Mouse (Mus musculus): Measurements from ENCODE around the gene Gria4. TPM values are rescaled to one million over a fixed set of nuclear protein-coding genes. Genes with fewer than 3 reads are reported as not detected.

The Gria4 gene
- polyA plus RNA-seq, 1 experiment, result not detected

DNA sequence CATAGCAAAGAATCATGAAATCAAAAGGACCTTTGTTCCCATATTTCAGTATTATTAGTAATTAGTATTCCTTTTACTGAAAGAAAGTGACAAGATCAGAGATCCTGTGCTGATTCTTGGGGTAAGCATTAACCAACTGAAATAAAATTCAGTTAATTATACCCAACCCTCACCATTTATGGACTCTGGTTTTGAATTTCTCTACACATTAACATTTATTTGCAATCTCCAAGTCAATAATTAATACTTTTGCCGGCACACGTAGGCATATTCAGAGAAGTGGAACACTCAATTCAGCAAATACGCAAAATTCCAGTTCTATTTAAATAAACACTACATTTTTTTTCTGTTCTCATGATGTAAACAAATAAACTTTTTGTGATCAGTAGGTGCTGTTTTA lies 289.9 kb downstream of the Gria4 start:
- WGBS, result 94% methylated on average over 3 of the region's 3 CpGs
- H3K36me3 ChIP-seq (ENCODE audit: control insufficient read depth, insufficient read depth, low read length), result no peaks in the 10 kb centered on the region
- H3K4me3 ChIP-seq (ENCODE audit: extremely low read depth, insufficient read depth, insufficient read length), result no peak overlapping the region
- TF ChIP-seq POLR2A (IDR thresholded peaks at IDR 0.05; ENCODE audit: low read depth, low read length), result no peak
- no peak for TF ChIP-seq CTCF (IDR thresholded peaks at IDR 0.05; ENCODE audit: extremely low read depth, insufficient read depth, insufficient read length, insufficient replicate concordance)
- no peaks in the 10 kb centered on the region for H3K27me3 ChIP-seq (ENCODE audit: control insufficient read depth, insufficient read depth, low read length)
- H3K27ac ChIP-seq (ENCODE audit: insufficient read depth, low read length), result no peak overlapping the region
- H3K4me1 ChIP-seq (ENCODE audit: control insufficient read depth, insufficient read depth, insufficient read length), result no peaks in the 10 kb centered on the region
- no peak for DNase-seq (ENCODE audit: low read depth in 1 of 2, low spot score in 2 of 2)

GRCm38 (mm10) chr9:4505087-4505486 lies 290.9 kb downstream of the Gria4 start:
- DNase-seq (ENCODE audit: low read depth in 1 of 2, low spot score in 2 of 2), result no peak
- no peaks in the 10 kb centered on the region for H3K27me3 ChIP-seq (ENCODE audit: control insufficient read depth, insufficient read depth, low read length)
- H3K4me3 ChIP-seq (ENCODE audit: extremely low read depth, insufficient read depth, insufficient read length), result no peak overlapping the region
- no peak for TF ChIP-seq CTCF (IDR thresholded peaks at IDR 0.05; ENCODE audit: extremely low read depth, insufficient read depth, insufficient read length, insufficient replicate concordance)
- TF ChIP-seq POLR2A (IDR thresholded peaks at IDR 0.05; ENCODE audit: low read depth, low read length), result no peak
- no peaks in the 10 kb centered on the region for H3K36me3 ChIP-seq (ENCODE audit: control insufficient read depth, insufficient read depth, low read length)
- H3K4me1 ChIP-seq (ENCODE audit: control insufficient read depth, insufficient read depth, insufficient read length), result no peaks in the 10 kb centered on the region
- H3K27ac ChIP-seq (ENCODE audit: insufficient read depth, low read length), result no peak overlapping the region
- 26% methylated on average over 1 of the region's 1 CpGs for WGBS

GRCm38 (mm10) chr9:4486428-4486827 lies 309.6 kb downstream of the Gria4 start:
- WGBS, result 80% methylated on average over 2 of the region's 2 CpGs

DNA sequence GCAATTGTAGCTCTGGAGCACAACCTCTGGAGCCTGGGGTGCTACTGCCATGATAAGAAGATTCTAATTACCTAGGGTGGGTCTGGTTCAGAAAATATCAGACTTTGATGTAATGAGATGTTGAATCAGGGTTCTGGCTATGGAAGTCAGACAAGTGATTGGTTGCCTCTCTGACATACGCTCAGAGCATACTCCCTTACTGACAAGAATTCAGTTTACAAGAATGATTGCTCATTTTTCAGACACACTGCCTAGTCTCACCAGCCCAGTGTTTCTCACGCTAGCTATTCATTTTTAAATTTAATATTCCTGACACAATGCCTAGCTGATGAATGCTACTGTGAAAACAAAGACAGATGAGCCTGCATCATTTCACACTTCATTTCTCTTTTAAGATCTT lies 311.5 kb downstream of the Gria4 start:
- H3K4me1 ChIP-seq (ENCODE audit: control insufficient read depth, insufficient read depth, insufficient read length), result no peaks in the 10 kb centered on the region
- no peak overlapping the region for H3K4me3 ChIP-seq (ENCODE audit: extremely low read depth, insufficient read depth, insufficient read length)
- no peak for DNase-seq (ENCODE audit: low read depth in 1 of 2, low spot score in 2 of 2)
- no peaks in the 10 kb centered on the region for H3K27me3 ChIP-seq (ENCODE audit: control insufficient read depth, insufficient read depth, low read length)
- no peak overlapping the region for H3K27ac ChIP-seq (ENCODE audit: insufficient read depth, low read length)
- WGBS, result 76% methylated on average over 2 of the region's 2 CpGs
- TF ChIP-seq POLR2A (IDR thresholded peaks at IDR 0.05; ENCODE audit: low read depth, low read length) (no peak), CTCF (IDR thresholded peaks at IDR 0.05; ENCODE audit: extremely low read depth, insufficient read depth, insufficient read length, insufficient replicate concordance) (no peak)
- no peaks in the 10 kb centered on the region for H3K36me3 ChIP-seq (ENCODE audit: control insufficient read depth, insufficient read depth, low read length)

More at GRCm38 (mm10) chr9:4486428-4486827, 309.6 kb downstream of the Gria4 start:
- Histone ChIP-seq H3K4me3 (ENCODE audit: extremely low read depth, insufficient read depth, insufficient read length) (no peak overlapping the region), H3K27me3 (ENCODE audit: control insufficient read depth, insufficient read depth, low read length) (no peaks in the 10 kb centered on the region), H3K4me1 (ENCODE audit: control insufficient read depth, insufficient read depth, insufficient read length) (no peaks in the 10 kb centered on the region), H3K36me3 (ENCODE audit: control insufficient read depth, insufficient read depth, low read length) (no peaks in the 10 kb centered on the region), H3K27ac (ENCODE audit: insufficient read depth, low read length) (no peak overlapping the region)
- no peak for DNase-seq (ENCODE audit: low read depth in 1 of 2, low spot score in 2 of 2)
- TF ChIP-seq POLR2A (IDR thresholded peaks at IDR 0.05; ENCODE audit: low read depth, low read length), result no peak
- TF ChIP-seq CTCF (IDR thresholded peaks at IDR 0.05; ENCODE audit: extremely low read depth, insufficient read depth, insufficient read length, insufficient replicate concordance), result no peak

GRCm38 (mm10) chr9:4470791-4471190 lies 325.2 kb downstream of the Gria4 start:
- Histone ChIP-seq H3K27ac (ENCODE audit: insufficient read depth, low read length) (no peak overlapping the region), H3K4me1 (ENCODE audit: control insufficient read depth, insufficient read depth, insufficient read length) (no peaks in the 10 kb centered on the region), H3K4me3 (ENCODE audit: extremely low read depth, insufficient read depth, insufficient read length) (no peak overlapping the region), H3K36me3 (ENCODE audit: control insufficient read depth, insufficient read depth, low read length) (no peaks in the 10 kb centered on the region), H3K27me3 (ENCODE audit: control insufficient read depth, insufficient read depth, low read length) (no peaks in the 10 kb centered on the region)
- TF ChIP-seq CTCF (IDR thresholded peaks at IDR 0.05; ENCODE audit: extremely low read depth, insufficient read depth, insufficient read length, insufficient replicate concordance), result no peak
- TF ChIP-seq POLR2A (IDR thresholded peaks at IDR 0.05; ENCODE audit: low read depth, low read length), result no peak
- DNase-seq (ENCODE audit: low read depth in 1 of 2, low spot score in 2 of 2), result no peak
- WGBS, result 65% methylated on average over 2 of the region's 2 CpGs

- Histone ChIP-seq H3K4me1 (ENCODE audit: control insufficient read depth, insufficient read depth, insufficient read length) (no peaks in the 10 kb centered on the region), H3K27ac (ENCODE audit: insufficient read depth, low read length) (no peak overlapping the region), H3K36me3 (ENCODE audit: control insufficient read depth, insufficient read depth, low read length) (no peaks in the 10 kb centered on the region), H3K4me3 (ENCODE audit: extremely low read depth, insufficient read depth, insufficient read length) (no peak overlapping the region), H3K27me3 (ENCODE audit: control insufficient read depth, insufficient read depth, low read length) (no peaks in the 10 kb centered on the region)
- no peak for TF ChIP-seq POLR2A (IDR thresholded peaks at IDR 0.05; ENCODE audit: low read depth, low read length)
- DNase-seq (ENCODE audit: low read depth in 1 of 2, low spot score in 2 of 2), result no peak
- 85% methylated on average over 1 of the region's 1 CpGs for whole genome bisulfite sequencing
Observed at GRCm38 (mm10) chr9:4459456-4460070, 336.5 kb downstream of the Gria4 start.

GRCm38 (mm10) chr9:4458193-4458592 lies 337.8 kb downstream of the Gria4 start:
- Histone ChIP-seq H3K36me3 (ENCODE audit: control insufficient read depth, insufficient read depth, low read length) (no peaks in the 10 kb centered on the region), H3K27me3 (ENCODE audit: control insufficient read depth, insufficient read depth, low read length) (no peaks in the 10 kb centered on the region), H3K4me3 (ENCODE audit: extremely low read depth, insufficient read depth, insufficient read length) (no peak overlapping the region), H3K4me1 (ENCODE audit: control insufficient read depth, insufficient read depth, insufficient read length) (no peaks in the 10 kb centered on the region), H3K27ac (ENCODE audit: insufficient read depth, low read length) (no peak overlapping the region)
- no peak for TF ChIP-seq CTCF (IDR thresholded peaks at IDR 0.05; ENCODE audit: extremely low read depth, insufficient read depth, insufficient read length, insufficient replicate concordance)
- TF ChIP-seq POLR2A (IDR thresholded peaks at IDR 0.05; ENCODE audit: low read depth, low read length), result no peak
- no peak for DNase-seq (ENCODE audit: low read depth in 1 of 2, low spot score in 2 of 2)
- 95% methylated on average over 1 of the region's 1 CpGs for WGBS
